Mouse (Mus musculus) limb, embryonic 11.5 days (tissue): ENCODE measurements around the gene Mtss1l. TPM values are rescaled to one million over a fixed set of nuclear protein-coding genes. Genes with fewer than 3 reads are reported as not detected.

Experiments
- ATAC-seq: fragments of 200-750 bp; cut with Nextera tagmentation; 2 replicates; pipeline ENCODE4 v1.8.0; 2017; ENCODE audit warnings: low read depth; ENCODE audit not compliant: insufficient number of reproducible peaks, low FRiP score, low TSS enrichment
- DNase-seq: peaks from one replicate; pipeline ENCODE4 v3.0.0-alpha.2; 2015; ENCODE audit warnings: low spot score
- H3K27ac ChIP-seq: fragments of 300-500 bp; sonication (generic); replicated peaks from 2 replicates; pipeline ENCODE4 v1.5.1; 2014; ENCODE audit warnings: low read depth, mild to moderate bottlenecking, low read length
- H3K27me3 ChIP-seq: fragments of 300-500 bp; sonication (generic); 2 replicates; pipeline ENCODE4 v1.6.1; 2014; ENCODE audit warnings: mild to moderate bottlenecking, low read length, mixed read lengths; ENCODE audit not compliant: control insufficient read depth, insufficient read depth
- H3K36me3 ChIP-seq: fragments of 300-500 bp; sonication (generic); 2 replicates; pipeline ENCODE4 v1.6.1; 2014; ENCODE audit warnings: mild to moderate bottlenecking, low read length, moderate library complexity, mixed read lengths; ENCODE audit not compliant: control insufficient read depth, insufficient read depth
- H3K4me1 ChIP-seq: fragments of 300-500 bp; sonication (generic); 2 replicates; pipeline ENCODE4 v1.6.1; 2014; ENCODE audit warnings: low read length, mixed read lengths; ENCODE audit not compliant: control insufficient read depth, insufficient read depth
- H3K4me2 ChIP-seq: fragments of 300-500 bp; sonication (generic); 2 replicates; pipeline ENCODE4 v1.6.1; 2014; ENCODE audit warnings: low read depth, mild to moderate bottlenecking, moderate library complexity; ENCODE audit not compliant: severe bottlenecking
- H3K4me3 ChIP-seq: fragments of 300-500 bp; sonication (generic); 2 replicates; pipeline ENCODE4 v1.5.1; 2014; ENCODE audit warnings: low read depth, low read length
- H3K9ac ChIP-seq: fragments of 300-500 bp; sonication (generic); 2 replicates; pipeline ENCODE4 v1.6.1; 2014; ENCODE audit warnings: mild to moderate bottlenecking, low read length
- H3K9me3 ChIP-seq: fragments of 300-500 bp; sonication (generic); 2 replicates; pipeline ENCODE4 v1.6.1; 2016; ENCODE audit warnings: low read length; ENCODE audit not compliant: control insufficient read depth
- WGBS: fragments of 180-500 bp; shearing (Covaris S2); extraction: QIAGEN DNeasy Blood & Tissue Kit; methylation state at CpG from one replicate; pipeline ENCODE4 v1.1.7; 2014; 5-methylcytosine and 5-hydroxymethylcytosine counted together
- polyA plus RNA-seq: library from polyadenylated mRNA; unstranded; fragments of >200 nt; fragmentation: Nextera tagmentation; extraction: Ambion mirVana; gene quantifications from 2 replicates; pipeline ENCODE4 v1.2.1, GENCODE M21; 2014

The Mtss1l gene
- polyA plus RNA-seq, 1 experiment from 2014 or later = 15.7 TPM

GRCm38 (mm10) chr8:110702636-110703459, 18.4 kb upstream of the Mtss1l start:
- no peaks in the 10 kb centered on the region for H3K27me3 ChIP-seq
- no peak overlapping the region for H3K27ac ChIP-seq
- H3K4me2 ChIP-seq = no peak overlapping the region
- no peak overlapping the region for H3K9ac ChIP-seq
- 59% methylated on average over 9 of the region's 9 CpGs for WGBS
- ATAC-seq (no peak), DNase-seq (no peak)
- H3K4me3 ChIP-seq = no peak overlapping the region
- no peaks in the 10 kb centered on the region for H3K4me1 ChIP-seq
- H3K9me3 ChIP-seq = no peaks in the 10 kb centered on the region
- H3K36me3 ChIP-seq = 0 out of 2 replicates have a peak, but pooled peaks cover 4% of the 10 kb centered on the region

GRCm38 (mm10) chr8:110703460-110704061, 17.7 kb upstream of the Mtss1l start:
- H3K9me3 ChIP-seq = no peaks in the 10 kb centered on the region
- H3K4me3 ChIP-seq = no peak overlapping the region
- H3K4me1 ChIP-seq = no peaks in the 10 kb centered on the region
- H3K4me2 ChIP-seq = no peak overlapping the region
- WGBS = 83% methylated on average over 9 of the region's 9 CpGs
- ATAC-seq (no peak), DNase-seq (no peak)
- no peaks in the 10 kb centered on the region for H3K27me3 ChIP-seq
- 0 out of 2 replicates have a peak, but pooled peaks cover 4% of the 10 kb centered on the region for H3K36me3 ChIP-seq
- no peak overlapping the region for H3K27ac ChIP-seq
- H3K9ac ChIP-seq = no peak overlapping the region

GRCm38 (mm10) chr8:110704103-110704502, 17.2 kb upstream of the Mtss1l start:
- ATAC-seq = no peak
- H3K27me3 ChIP-seq = no peaks in the 10 kb centered on the region
- no peak overlapping the region for H3K4me2 ChIP-seq
- H3K9ac ChIP-seq = no peak overlapping the region
- WGBS = 82% methylated on average over 3 of the region's 3 CpGs
- DNase-seq = no peak
- H3K4me1 ChIP-seq = no peaks in the 10 kb centered on the region
- no peak overlapping the region for H3K27ac ChIP-seq
- H3K4me3 ChIP-seq = no peak overlapping the region
- no peaks in the 10 kb centered on the region for H3K9me3 ChIP-seq
- H3K36me3 ChIP-seq = 0 out of 2 replicates have a peak, but pooled peaks cover 3% of the 10 kb centered on the region

- H3K9ac ChIP-seq = no peak overlapping the region
- H3K9me3 ChIP-seq = no peaks in the 10 kb centered on the region
- H3K4me3 ChIP-seq = no peak overlapping the region
- WGBS = 75% methylated on average over 14 of the region's 14 CpGs
- H3K27me3 ChIP-seq = no peaks in the 10 kb centered on the region
- ATAC-seq (no peak), DNase-seq (no peak)
- no peaks in the 10 kb centered on the region for H3K4me1 ChIP-seq
- H3K36me3 ChIP-seq = 0 out of 2 replicates have a peak, but pooled peaks cover 2% of the 10 kb centered on the region
- no peak overlapping the region for H3K27ac ChIP-seq
- no peak overlapping the region for H3K4me2 ChIP-seq
Observed at GRCm38 (mm10) chr8:110705391-110706287, 15.6 kb upstream of the Mtss1l start.

GRCm38 (mm10) chr8:110706288-110706870, 14.9 kb upstream of the Mtss1l start:
- Histone ChIP-seq H3K4me3 (no peak overlapping the region), H3K36me3 (0 out of 2 replicates have a peak, but pooled peaks cover 5% of the 10 kb centered on the region), H3K9ac (no peak overlapping the region), H3K27me3 (no peaks in the 10 kb centered on the region), H3K9me3 (no peaks in the 10 kb centered on the region), H3K4me2 (no peak overlapping the region), H3K4me1 (no peaks in the 10 kb centered on the region), H3K27ac (no peak overlapping the region)
- no peak for ATAC-seq
- DNase-seq = no peak
- 93% methylated on average over 3 of the region's 3 CpGs for WGBS

- Histone ChIP-seq H3K4me3 (no peak overlapping the region), H3K4me2 (no peak overlapping the region), H3K9me3 (no peaks in the 10 kb centered on the region), H3K36me3 (peaks cover 10% of the 10 kb centered on the region; the same call in 1 of the 2 replicates), H3K27ac (no peak overlapping the region), H3K9ac (no peak overlapping the region), H3K4me1 (no peaks in the 10 kb centered on the region), H3K27me3 (no peaks in the 10 kb centered on the region)
- ATAC-seq (no peak), DNase-seq (no peak)
- 92% methylated on average over 11 of the region's 11 CpGs for WGBS
Observed at GRCm38 (mm10) chr8:110708429-110708828, 12.8 kb upstream of the Mtss1l start.

GRCm38 (mm10) chr8:110710593-110710992, 10.7 kb upstream of the Mtss1l start:
- H3K27ac ChIP-seq = no peak overlapping the region
- peaks cover 15% of the 10 kb centered on the region; the same call in 1 of the 2 replicates for H3K36me3 ChIP-seq
- H3K4me1 ChIP-seq = no peaks in the 10 kb centered on the region
- H3K9me3 ChIP-seq = no peaks in the 10 kb centered on the region
- H3K4me2 ChIP-seq = no peak overlapping the region
- WGBS = 58% methylated on average over 3 of the region's 3 CpGs
- DNase-seq = no peak
- no peak overlapping the region for H3K4me3 ChIP-seq
- no peak overlapping the region for H3K9ac ChIP-seq
- ATAC-seq = no peak
- no peaks in the 10 kb centered on the region for H3K27me3 ChIP-seq
